Mouse (Mus musculus): ENCODE measurements around the gene Fam206a. TPM values are rescaled to one million over a fixed set of nuclear protein-coding genes. Genes with fewer than 3 reads are reported as not detected.

Fam206a gene
- polyA plus RNA-seq, 1 experiment: 0.16 TPM

DNA sequence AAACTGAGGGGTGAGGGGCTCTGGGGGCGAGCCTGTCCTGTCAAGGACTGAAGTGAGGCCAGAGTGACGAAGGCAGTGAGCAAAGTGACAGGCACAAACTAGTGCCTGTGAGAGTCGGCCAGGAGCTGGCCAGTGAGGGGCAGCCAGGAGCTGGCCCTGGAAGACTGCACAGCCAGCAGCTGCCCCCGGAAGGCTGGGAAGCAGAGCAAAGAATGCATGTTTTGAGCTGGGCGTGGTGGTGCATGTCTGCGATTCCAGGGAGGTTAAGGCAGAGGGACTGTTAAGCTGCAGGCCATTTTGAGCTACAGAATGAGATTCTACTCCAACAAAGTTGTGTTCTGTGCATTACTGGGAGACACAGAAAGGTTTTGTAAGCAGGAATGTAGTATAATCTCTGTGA is 48.6 kb downstream of the Fam206a start:
- TF ChIP-seq GATA1 (IDR thresholded peaks at IDR 0.05; ENCODE audit: low read length) (no peak), TAL1 (IDR thresholded peaks at IDR 0.05; ENCODE audit: low read length) (no peak)

GRCm38 (mm10) chr4:56855935-56856334 is 53.8 kb downstream of the Fam206a start:
- H3K27me3 ChIP-seq (ENCODE audit: control insufficient read depth): no peaks in the 10 kb centered on the region
- no peaks in the 10 kb centered on the region; the same call in 1 of the 2 replicates for H3K4me1 ChIP-seq (ENCODE audit: control insufficient read depth)
- no peak overlapping the region for H3K4me3 ChIP-seq (replicated peaks)
- H3K9me3 ChIP-seq (ENCODE audit: control insufficient read depth, low read length): no peaks in the 10 kb centered on the region
- TF ChIP-seq GATA1 (IDR thresholded peaks at IDR 0.05; ENCODE audit: low read length): no peak
- no peak for TF ChIP-seq TAL1 (IDR thresholded peaks at IDR 0.05; ENCODE audit: low read length)
- no peaks in the 10 kb centered on the region for H3K36me3 ChIP-seq (ENCODE audit: control insufficient read depth)

More for the DNA sequence above, 48.6 kb downstream of the Fam206a start:
- peaks cover 2% of the 10 kb centered on the region for H3K36me3 ChIP-seq (ENCODE audit: control insufficient read depth)
- H3K4me1 ChIP-seq (ENCODE audit: control insufficient read depth): no peaks in the 10 kb centered on the region
- H3K9me3 ChIP-seq (ENCODE audit: control insufficient read depth, low read length): no peaks in the 10 kb centered on the region
- H3K4me3 ChIP-seq (replicated peaks): no peak overlapping the region
- no peaks in the 10 kb centered on the region for H3K27me3 ChIP-seq (ENCODE audit: control insufficient read depth)

DNA sequence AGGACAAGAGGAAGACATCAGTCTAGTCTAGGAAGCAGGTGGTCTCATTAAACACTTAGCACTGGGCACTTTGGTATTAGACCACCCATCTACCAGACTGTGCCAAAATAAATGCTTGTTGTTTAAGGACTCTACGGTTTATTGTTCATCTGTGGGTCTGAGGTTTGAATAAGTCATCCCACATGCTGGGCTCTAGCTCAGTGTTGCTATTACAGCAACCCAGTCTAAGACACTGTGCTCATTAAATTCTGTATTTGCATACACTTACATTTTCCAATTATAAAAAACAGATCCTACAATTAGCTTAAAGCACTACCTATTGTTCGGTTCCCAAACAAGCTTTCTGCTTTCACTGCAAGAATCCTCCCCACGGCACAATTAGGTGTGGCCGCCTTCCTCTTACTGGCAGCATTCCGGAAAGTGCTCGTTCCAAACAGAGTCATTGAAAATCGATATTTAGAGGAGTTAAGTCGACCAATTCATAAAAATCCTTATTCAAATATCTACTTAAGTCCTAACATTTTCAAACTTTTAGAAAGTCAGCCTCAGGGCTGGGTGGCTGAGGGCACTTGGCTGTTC is 54.3 kb downstream of the Fam206a start:
- Histone ChIP-seq H3K4me1 (ENCODE audit: control insufficient read depth) (peaks cover 1% of the 10 kb centered on the region), H3K36me3 (ENCODE audit: control insufficient read depth) (no peaks in the 10 kb centered on the region), H3K4me3 (replicated peaks) (no peak overlapping the region), H3K27me3 (ENCODE audit: control insufficient read depth) (no peaks in the 10 kb centered on the region), H3K9me3 (ENCODE audit: control insufficient read depth, low read length) (no peaks in the 10 kb centered on the region)
- TF ChIP-seq GATA1 (IDR thresholded peaks at IDR 0.05; ENCODE audit: low read length) (no peak), TAL1 (IDR thresholded peaks at IDR 0.05; ENCODE audit: low read length) (no peak)

DNA sequence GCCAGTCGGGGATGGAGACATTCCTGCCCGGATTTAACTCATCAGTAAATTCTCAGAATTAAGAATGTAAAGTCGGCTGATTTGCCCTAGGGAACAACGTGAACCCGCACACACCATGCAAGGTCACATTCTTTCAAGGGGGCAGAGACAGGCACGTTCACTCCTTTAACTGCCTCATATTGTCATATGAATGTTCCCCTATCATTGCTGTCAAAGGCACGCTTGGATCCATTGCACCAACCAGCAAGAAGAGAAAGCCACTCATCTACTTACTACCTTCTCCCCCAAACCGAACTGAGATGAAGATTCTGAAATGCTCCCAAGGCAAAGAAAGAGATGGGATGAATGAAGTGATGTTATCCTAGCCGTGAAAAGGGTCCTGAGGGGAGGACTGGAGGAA is 56.6 kb downstream of the Fam206a start:
- no peak overlapping the region for H3K4me3 ChIP-seq (replicated peaks)
- peaks cover 23% of the 10 kb centered on the region for H3K4me1 ChIP-seq (ENCODE audit: control insufficient read depth)
- TF ChIP-seq TAL1 (IDR thresholded peaks at IDR 0.05; ENCODE audit: low read length) (no peak), GATA1 (IDR thresholded peaks at IDR 0.05; ENCODE audit: low read length) (no peak)
- H3K36me3 ChIP-seq (ENCODE audit: control insufficient read depth): no peaks in the 10 kb centered on the region
- H3K9me3 ChIP-seq (ENCODE audit: control insufficient read depth, low read length): no peaks in the 10 kb centered on the region
- no peaks in the 10 kb centered on the region for H3K27me3 ChIP-seq (ENCODE audit: control insufficient read depth)

Other genes starting within 250 kb of the Fam206a start
- not detected in 2 replicates for gene Gm26657, start 62.3 kb upstream of the Fam206a start, polyA plus RNA-seq (2012)
- gene Actl7b, start 60.9 kb upstream of the Fam206a start, polyA plus RNA-seq (2012): not detected in 2 replicates
- not detected in 2 replicates for gene Actl7a, start 58.9 kb upstream of the Fam206a start, polyA plus RNA-seq (2012)
- gene Elp1, start within 50 bp of the Fam206a start, polyA plus RNA-seq (2012): 0.14 and 0.29 TPM in 2 replicates
- 0.17 and 0.18 TPM in 2 replicates for gene Ctnnal1, start 62.8 kb downstream of the Fam206a start, polyA plus RNA-seq (2012)
- 0.01 and 0.03 TPM in 2 replicates for gene Tmem245, start 145.1 kb downstream of the Fam206a start, polyA plus RNA-seq (2012)
- 0.01 TPM in 1 of 2 replicates, not detected in the other for gene Frrs1l, start 188.0 kb downstream of the Fam206a start, polyA plus RNA-seq (2012)

Measured in erythroblast, embryonic 14.5 days (primary cell).